Mouse (Mus musculus) cerebellum, postnatal 36 days (tissue): Measurements from ENCODE around the gene Hnrnpll.
A peak's percentile ranks its signal among the peaks of the same experiment; 100 is the strongest.

Experiments
- DNase-seq, 2 experiments: peaks; one replicate each; pipeline ENCODE4 v3.0.0; 2021 to 2022; ENCODE audit warnings: mixed read lengths in 2 of 2

Hnrnpll gene

DNA sequence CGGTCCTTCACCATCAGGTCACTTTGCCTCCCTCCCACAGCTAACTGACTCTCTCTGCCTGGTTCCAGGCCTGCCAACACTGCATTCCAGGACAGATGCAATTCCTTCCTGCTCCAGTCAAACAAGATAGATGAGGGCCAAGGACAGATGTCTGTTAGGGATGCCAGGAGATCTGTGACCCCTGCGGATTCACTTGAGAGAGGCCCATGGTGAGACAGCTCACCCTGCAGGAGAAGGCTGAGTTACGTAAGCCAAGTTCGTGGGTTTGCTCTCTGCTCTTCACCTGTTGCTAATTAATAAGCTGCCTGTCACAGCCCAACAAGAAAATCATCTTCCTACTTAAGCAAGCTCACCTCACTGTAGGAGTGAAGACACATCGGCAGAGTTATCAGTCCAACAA lies 63.1 kb downstream of the Hnrnpll start:
- DNase-seq = no peak

DNA sequence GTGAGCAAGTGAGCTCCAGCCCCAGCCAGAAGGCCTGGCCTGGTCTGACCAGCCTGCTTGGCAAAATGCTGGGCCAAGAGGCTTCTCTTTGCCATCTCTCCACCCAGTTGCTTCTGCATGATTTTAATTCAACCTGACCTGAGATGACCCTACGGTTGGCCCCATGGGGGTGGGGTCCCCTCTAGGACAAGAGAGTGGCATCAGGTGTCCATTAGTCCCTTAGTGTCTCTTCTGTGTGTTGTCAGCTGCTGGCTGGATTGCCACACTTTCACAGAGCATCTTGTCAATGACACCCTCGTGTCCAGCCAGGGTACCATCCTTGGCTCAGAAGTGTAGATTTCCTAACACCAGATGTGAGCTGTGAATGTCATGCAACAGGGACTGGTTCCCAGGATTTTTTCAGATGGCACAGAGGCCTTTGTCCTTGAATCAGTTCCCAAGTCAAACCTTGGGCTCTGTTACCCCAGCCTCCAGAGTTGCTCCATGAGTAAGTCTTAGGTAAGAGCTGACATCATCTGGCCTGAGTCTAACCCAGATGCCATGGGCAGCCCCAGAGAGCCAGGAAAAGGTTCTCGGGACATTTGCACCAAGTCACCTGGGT lies 66.9 kb downstream of the Hnrnpll start:
- DNase-seq = peak; percentile 12 to 31

DNA sequence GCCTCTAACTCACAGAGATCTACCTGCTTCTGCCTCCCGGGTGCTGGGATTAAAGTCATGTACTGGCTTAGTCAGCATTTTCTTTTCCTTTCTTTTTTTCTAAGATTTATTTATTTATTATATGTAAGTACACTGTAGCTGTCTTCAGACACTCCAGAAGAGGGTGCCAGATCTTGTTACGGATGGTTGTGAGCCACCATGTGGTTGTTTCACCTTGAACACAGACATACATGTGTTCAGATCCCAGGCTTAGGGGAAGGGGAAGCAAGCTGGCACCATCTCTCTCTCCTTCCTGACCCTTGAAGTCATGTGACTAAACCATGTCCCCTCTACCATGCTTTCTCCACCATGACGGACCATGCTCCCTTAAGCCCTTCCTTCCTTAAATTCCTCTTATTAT lies 70.0 kb downstream of the Hnrnpll start:
- no peak for DNase-seq

DNA sequence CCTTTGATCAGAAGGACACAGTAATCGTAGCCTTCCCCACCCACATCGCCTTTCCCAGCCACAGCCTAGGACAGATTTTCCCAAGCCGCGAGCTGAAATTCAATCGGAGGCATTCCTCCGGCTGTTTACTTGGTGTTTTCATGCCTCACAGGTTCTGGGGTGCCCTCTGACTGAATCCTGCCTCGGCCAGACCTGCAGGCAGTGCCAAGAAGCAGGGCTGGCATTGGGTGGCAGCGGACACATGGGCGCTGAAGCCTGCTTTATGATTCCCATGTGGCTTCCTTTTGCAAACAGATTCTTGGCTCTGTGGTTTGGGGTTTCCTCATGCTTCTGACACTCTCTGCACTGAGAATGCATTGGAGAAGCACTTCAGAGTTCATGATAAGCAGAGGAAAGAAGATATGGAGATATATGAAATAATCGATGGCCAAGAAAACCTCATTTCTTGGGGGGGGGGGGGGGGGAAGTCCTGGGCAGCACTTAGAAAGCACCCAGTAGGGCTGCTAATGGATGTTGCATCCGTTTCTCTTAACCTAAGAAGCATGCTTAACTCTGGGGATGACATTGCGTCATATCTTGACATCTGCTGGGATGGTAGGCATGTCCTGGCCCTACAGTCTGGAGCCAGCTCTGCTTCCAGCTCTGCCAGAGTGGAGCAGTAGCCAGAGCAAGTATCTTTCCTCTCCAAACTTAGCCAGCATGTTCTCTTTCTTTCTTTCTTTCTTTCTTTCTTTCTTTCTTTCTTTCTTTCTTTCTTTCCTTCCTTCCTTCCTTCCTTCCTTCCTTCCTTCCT lies 70.8 kb downstream of the Hnrnpll start:
- no peak for DNase-seq

DNA sequence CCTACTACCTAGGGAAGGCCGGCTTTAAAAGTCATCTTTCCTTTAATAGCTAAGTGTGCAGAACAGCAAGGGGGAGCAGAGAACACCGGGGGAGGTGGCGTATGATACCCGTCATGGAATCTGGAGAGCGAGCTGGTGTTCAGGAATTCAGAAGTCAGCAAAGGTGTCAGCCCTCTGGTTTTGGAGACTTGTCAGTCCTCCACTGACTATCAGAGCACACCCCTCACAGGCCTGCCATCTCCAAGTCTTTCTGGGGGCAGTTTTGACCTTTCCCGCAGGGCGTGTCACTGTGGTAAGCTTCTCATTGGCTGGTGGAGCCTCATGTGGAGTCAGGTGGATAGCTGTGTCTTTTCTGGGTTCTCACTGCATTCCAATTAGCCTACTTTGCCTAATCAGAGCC lies 72.0 kb downstream of the Hnrnpll start:
- no peak for DNase-seq

DNA sequence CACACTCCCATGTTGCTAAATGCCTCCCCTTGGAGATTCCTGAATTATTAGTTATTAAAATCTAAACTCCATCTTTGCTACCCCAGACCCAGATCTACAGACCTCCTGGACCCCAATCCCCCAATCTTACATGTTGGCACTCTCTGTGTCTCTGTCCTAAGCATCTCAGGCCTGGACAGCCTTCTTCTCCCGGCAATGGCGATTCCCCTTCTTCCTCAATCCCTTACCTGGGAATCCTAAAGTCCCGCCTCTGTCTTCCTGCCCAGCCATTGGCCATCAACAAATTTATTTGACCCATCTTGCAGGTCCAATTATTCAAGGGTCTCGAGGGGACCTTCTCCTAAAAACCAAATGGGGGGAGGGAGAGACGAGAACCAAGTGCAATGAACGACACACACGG lies 77.7 kb downstream of the Hnrnpll start:
- no peak for DNase-seq

DNA sequence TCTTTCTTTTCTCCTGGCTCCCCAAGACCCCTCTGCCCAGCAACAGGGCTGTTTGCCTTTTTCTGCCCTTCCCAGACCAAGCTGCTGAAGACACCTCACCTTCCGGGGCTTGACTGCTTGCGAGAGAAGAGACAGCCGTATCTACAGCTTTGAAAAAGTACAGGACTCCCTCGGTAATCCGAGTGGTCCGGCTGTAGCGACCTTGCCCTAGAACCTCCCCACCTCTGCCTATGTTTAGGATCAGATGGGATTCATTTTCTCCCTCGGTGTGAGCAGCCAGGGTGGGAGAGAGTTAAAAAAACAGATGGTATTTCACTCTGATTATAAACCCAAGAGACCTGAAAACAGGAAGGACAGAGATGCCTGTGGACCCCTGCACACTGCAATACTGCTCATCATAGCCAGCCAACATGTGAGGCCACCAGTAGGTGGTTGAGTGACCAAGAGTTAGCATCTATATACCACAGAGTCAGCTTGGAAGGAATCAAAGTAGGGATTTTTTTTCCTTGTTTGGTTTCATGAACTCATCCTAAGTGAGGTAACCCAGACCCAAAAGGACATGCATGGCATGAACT lies 79.1 kb downstream of the Hnrnpll start:
- DNase-seq = no peak

DNA sequence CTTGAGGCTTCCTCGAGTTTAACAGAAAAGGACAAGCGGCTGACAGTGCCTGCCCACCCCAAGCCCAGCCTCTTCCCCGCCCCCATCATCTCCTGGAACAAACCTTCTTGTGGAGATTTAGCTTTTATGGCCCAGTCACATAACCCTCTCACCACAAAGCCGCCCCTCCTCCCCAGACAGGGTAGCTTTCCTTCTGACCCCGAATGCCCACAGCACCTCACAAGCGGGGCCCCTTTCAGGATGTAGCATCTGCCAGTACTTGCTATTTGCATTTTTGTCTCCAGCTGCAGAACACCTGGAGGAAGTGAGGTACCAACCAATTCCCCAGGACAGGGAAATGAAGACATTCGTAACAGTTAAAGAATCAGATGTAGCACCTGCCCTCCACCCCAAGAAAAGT lies 79.6 kb downstream of the Hnrnpll start:
- DNase-seq = no peak

DNA sequence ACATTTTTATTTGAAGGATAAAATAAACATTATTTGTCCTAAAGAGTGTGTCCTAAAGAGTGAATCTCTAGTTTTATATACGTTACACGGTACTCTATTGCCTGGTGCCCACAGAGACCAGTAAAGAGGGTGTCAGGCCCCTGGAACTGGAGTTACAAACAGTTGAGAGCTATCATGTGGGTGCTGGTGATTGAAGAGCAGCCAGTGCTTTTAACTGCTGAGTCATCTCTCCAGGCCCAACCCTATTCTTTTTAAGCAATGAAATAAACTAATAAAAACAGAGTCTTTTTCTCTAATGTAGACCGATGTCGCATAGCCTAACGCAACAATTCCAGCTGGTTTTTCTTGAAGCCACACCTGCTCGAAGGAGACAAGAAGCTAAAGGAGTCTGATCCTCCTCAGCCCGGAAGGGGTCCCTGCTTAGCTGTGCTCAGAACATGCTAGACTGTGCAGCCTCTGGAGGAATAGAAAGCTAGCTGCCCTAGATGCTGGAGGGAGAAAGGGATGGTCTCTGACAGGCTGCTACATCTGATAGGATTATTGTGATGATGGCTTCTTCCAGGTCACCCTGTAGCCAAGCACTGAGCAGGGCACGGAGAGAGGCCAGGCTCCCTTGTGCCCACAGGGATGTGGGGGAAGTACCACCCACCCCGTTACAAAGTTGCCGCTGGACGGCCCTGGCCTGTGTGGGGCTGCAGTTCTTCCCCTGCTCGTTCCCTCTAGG lies 80.2 kb downstream of the Hnrnpll start:
- no peak for DNase-seq

DNA sequence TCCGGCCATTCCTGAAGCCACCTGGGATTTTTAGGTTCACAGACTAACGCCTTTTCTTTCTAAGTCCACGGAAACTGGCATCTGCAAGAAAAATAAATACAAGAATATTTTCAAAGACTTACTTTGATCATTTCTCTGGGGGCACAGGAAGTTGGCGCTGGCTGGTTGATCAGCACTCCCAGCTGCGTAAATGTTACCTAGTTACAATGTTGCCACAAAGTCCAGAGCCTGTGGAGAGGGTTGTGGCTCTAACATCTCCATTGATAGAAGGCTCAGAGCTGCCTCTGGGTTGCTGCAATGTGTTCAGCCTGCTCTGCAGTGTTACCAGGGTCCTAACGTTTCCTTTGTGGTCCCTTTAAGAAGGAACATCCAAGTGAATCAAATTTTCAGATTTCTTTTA lies 80.8 kb downstream of the Hnrnpll start:
- DNase-seq = no peak

DNA sequence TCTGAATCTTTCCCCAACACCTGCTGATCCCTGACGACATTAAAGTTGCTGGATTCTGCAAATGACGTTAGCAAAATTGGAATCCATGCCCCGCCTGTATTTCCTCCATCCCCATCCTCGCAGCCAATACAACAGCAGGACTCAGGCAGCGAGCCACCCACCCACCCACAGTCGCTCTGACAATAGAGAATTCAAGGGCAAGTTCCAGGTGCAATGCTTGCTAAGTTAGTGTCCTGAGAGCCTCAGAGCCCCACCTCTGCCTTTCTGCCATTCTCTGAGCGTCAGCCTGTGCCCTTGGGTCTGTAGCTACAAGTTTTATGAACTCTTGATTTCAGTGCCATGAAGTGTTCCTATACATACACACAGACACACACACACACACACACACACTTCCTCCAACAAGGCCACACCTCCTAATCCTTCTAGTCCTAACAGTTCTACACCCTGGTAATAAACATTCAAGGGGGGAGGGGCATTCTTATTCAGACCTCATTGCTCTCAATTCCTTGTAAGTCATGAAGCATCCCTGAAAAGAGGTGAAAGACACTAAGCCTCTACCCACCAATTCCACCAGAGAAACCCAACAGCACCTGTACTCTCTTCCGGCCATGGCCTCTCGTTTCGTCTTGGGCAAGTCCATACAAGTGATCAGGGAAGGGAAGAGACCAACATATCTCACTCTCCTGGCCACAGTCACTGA lies 81.6 kb downstream of the Hnrnpll start:
- DNase-seq = no peak
